Mouse (Mus musculus) stomach, postnatal 0 days (tissue): Measurements from ENCODE around the gene C2cd3. TPM values are rescaled to one million over a fixed set of nuclear protein-coding genes. Genes with fewer than 3 reads are reported as not detected.
A peak's percentile ranks its signal among the peaks of the same experiment; 100 is the strongest.

Experiments
- ATAC-seq: fragments of 200-750 bp; cut with Nextera tagmentation; 2 replicates; pipeline ENCODE4 v1.8.0; 2017; ENCODE audit not compliant: low FRiP score, low TSS enrichment
- DNase-seq: peaks from one replicate; pipeline ENCODE4 v3.0.0-alpha.2; 2016; ENCODE audit warnings: low spot score
- H3K27ac ChIP-seq: fragments of 300-500 bp; sonication (generic); replicated peaks from 2 replicates; pipeline ENCODE4 v1.5.1; 2014; ENCODE audit warnings: mild to moderate bottlenecking, control low read depth
- H3K27me3 ChIP-seq: fragments of 300-500 bp; sonication (generic); 2 replicates; pipeline ENCODE4 v1.6.1; 2014; ENCODE audit warnings: low read length; ENCODE audit not compliant: control insufficient read depth, insufficient read depth
- H3K36me3 ChIP-seq: fragments of 300-500 bp; sonication (generic); 2 replicates; pipeline ENCODE4 v1.6.1; 2014; ENCODE audit warnings: low read length, mixed read lengths; ENCODE audit not compliant: control insufficient read depth, insufficient read depth
- H3K4me1 ChIP-seq: fragments of 300-500 bp; sonication (generic); replicated peaks from 2 replicates; pipeline ENCODE4 v1.6.1; 2014; ENCODE audit warnings: antibody characterized with exemption; ENCODE audit not compliant: control insufficient read depth, insufficient read depth
- H3K4me2 ChIP-seq: fragments of 300-500 bp; sonication (generic); replicated peaks from 2 replicates; pipeline ENCODE4 v1.6.1; 2014; ENCODE audit warnings: low read depth, mild to moderate bottlenecking, control low read depth, moderate library complexity
- H3K4me3 ChIP-seq: fragments of 300-500 bp; sonication (generic); 2 replicates; pipeline ENCODE4 v1.5.1; 2014; ENCODE audit warnings: low read depth, low read length, control low read depth
- H3K9ac ChIP-seq: fragments of 300-500 bp; sonication (generic); 2 replicates; pipeline ENCODE4 v1.6.1; 2014; ENCODE audit warnings: mild to moderate bottlenecking, low read length, control low read depth, mixed read lengths
- H3K9me3 ChIP-seq: fragments of 300-500 bp; sonication (generic); 2 replicates; pipeline ENCODE4 v1.6.1; 2016; ENCODE audit warnings: low read length; ENCODE audit not compliant: control insufficient read depth
- CTCF ChIP-seq: IDR thresholded peaks from 2 replicates; pipeline ENCODE4 v1.5.1; 2016; ENCODE audit warnings: antibody characterized with exemption, low read depth, mild to moderate bottlenecking, moderate library complexity
- EP300 ChIP-seq: optimal IDR thresholded peaks from 2 replicates; pipeline ENCODE3; 2016; ENCODE audit warnings: antibody characterized with exemption
- WGBS: fragments of 180-500 bp; shearing (Covaris S2); extraction: QIAGEN DNeasy Blood & Tissue Kit; methylation state at CpG from one replicate; pipeline ENCODE4 v1.1.7; 2014; 5-methylcytosine and 5-hydroxymethylcytosine counted together
- polyA plus RNA-seq: library from polyadenylated mRNA; unstranded; fragments of >200 nt; fragmentation: Nextera tagmentation; extraction: Ambion mirVana; gene quantifications from 2 replicates; pipeline ENCODE4 v1.2.1, GENCODE M21; 2015

Gene C2cd3
- polyA plus RNA-seq, 1 experiment from 2014 or later = 5.6 TPM

DNA sequence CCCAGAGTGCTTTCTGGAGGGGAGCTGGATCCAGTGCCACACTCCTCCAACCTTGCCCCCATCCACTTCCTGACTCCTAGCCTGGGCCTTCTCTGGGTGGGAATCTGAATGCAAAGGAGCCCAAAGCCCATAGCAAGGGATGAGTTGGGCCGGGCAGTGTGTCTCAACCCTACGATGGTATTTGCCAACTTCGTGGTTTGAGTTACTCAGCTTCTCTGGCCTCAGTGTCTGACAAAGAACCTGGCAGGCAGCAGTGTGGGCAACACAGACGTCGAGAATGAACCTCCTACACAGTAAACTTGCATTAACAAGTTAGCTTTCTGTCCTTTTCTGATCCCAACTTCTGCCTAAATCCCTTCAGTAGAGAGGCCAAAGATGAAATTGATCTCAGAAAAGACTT lies 112.5 kb downstream of the C2cd3 start:
- H3K9ac ChIP-seq = no peak overlapping the region; the same call in 1 of the 2 replicates
- H3K4me2 ChIP-seq = no peak overlapping the region
- H3K4me1 ChIP-seq = no peaks in the 10 kb centered on the region
- no peak for ATAC-seq
- WGBS = 69% methylated on average over 5 of the region's 5 CpGs
- no peak overlapping the region for H3K4me3 ChIP-seq
- H3K27me3 ChIP-seq = no peaks in the 10 kb centered on the region
- no peaks in the 10 kb centered on the region for H3K9me3 ChIP-seq
- H3K27ac ChIP-seq = no peak overlapping the region
- no peak for TF ChIP-seq CTCF
- no peak for TF ChIP-seq EP300
- no peak for DNase-seq
- H3K36me3 ChIP-seq = no peaks in the 10 kb centered on the region

GRCm38 (mm10) chr7:100487301-100487700 lies 115.3 kb downstream of the C2cd3 start:
- no peaks in the 10 kb centered on the region for H3K36me3 ChIP-seq
- WGBS = 65% methylated on average over 2 of the region's 2 CpGs
- H3K27ac ChIP-seq = no peak overlapping the region
- no peak for ATAC-seq
- H3K4me2 ChIP-seq = no peak overlapping the region
- no peak overlapping the region for H3K4me3 ChIP-seq
- no peak for TF ChIP-seq CTCF
- TF ChIP-seq EP300 = no peak
- H3K27me3 ChIP-seq = no peaks in the 10 kb centered on the region
- no peaks in the 10 kb centered on the region for H3K4me1 ChIP-seq
- no peaks in the 10 kb centered on the region for H3K9me3 ChIP-seq
- no peak for DNase-seq
- H3K9ac ChIP-seq = no peak overlapping the region

- Histone ChIP-seq H3K27me3 (no peaks in the 10 kb centered on the region), H3K36me3 (no peaks in the 10 kb centered on the region), H3K4me2 (no peak overlapping the region), H3K4me3 (no peak overlapping the region), H3K27ac (peak overlapping the region; percentile 20; the same call in 1 of the 2 replicates), H3K9ac (no peak overlapping the region), H3K9me3 (no peaks in the 10 kb centered on the region), H3K4me1 (no peaks in the 10 kb centered on the region)
- no peak for TF ChIP-seq EP300
- TF ChIP-seq CTCF = no peak
- ATAC-seq (no peak), DNase-seq (no peak)
- 29% methylated on average over 10 of the region's 10 CpGs for WGBS
These were observed 116.5 kb downstream of the C2cd3 start for GRCm38 (mm10) chr7:100488474-100489048.

DNA sequence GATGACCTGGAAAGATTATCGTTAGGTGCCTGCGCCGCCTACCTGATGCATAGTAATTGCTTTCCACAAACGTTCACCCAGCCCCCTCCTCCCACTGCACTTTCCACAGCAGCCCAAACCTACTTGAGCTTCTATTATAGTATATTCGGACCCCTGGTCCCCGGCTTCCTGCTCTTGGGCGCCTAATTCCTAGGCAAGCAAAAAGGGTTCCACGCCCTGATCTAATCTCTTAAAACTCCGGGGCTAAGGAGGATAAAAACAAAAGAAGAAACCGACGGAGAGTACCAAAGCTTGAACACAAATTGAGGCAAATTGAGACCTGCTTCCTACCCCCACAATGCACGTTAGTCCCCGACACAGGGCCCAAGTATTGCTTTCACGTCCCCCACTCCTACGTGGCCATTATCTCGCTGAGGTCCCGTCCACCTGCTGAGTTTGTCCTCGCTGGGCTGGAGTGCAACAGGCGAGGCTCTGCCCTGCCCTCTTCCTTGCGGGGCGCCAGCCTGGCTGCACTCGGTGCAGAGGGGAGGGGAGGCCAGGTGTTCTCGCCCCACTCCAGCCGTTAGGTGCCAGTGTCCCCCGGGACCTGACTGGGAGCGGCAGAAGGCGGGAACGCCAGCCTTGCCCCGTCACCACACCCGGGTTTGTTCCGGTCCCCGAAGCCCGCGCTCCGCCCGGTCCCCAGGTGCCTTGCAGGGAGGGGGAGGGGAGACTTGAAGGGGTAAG lies 120.5 kb downstream of the C2cd3 start:
- 6% methylated on average over 35 of the region's 36 CpGs for WGBS
- peaks cover 7% of the 10 kb centered on the region for H3K4me1 ChIP-seq
- peak; percentile 92 for DNase-seq
- H3K27ac ChIP-seq = peak overlapping the region; percentile 88
- peak overlapping the region; percentile 78 for H3K4me2 ChIP-seq
- H3K36me3 ChIP-seq = peaks cover 10% of the 10 kb centered on the region; the same call in 1 of the 2 replicates
- H3K9me3 ChIP-seq = no peaks in the 10 kb centered on the region
- no peak for TF ChIP-seq EP300
- TF ChIP-seq CTCF = peak; percentile 22; the same call in 1 of the 2 replicates
- ATAC-seq = peak; percentile 80
- no peaks in the 10 kb centered on the region for H3K27me3 ChIP-seq
- peak overlapping the region; percentile 72 for H3K9ac ChIP-seq
- peak overlapping the region; percentile 55 for H3K4me3 ChIP-seq

DNA sequence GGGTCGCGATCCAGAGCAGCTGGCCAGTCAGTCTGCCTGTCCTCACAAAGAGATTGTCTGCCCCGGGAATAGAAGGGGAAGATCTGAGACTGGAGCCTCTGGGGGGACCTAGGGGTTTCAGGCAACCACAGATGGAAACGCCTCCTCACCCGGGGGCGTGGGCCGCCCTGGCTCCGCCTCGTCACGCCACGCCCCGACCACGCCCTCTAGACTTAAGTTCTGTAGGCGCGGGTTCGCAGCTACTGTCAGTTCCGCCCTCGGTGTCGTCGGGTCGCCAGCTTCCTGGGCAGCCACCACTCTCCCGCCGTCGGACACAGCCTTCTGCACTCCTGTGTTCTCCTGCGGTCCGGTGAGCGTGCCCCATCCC lies 121.1 kb downstream of the C2cd3 start, which contains the start of gene Ucp2:
Gene Ucp2, plus strand, starts transcription at position 221 of the 367 bp plus-strand sequence.
- DNase-seq (peak; percentile 95), ATAC-seq (peak; percentile 73)
- 2% methylated on average over 25 of the region's 27 CpGs for WGBS
- Histone ChIP-seq H3K4me2 (peak within 1 kb of the TSS; percentile 78), H3K27ac (peak within 1 kb of the TSS; percentile 88), H3K9me3 (no peaks in the 10 kb centered on the region), H3K4me1 (peaks cover 7% of the 10 kb centered on the region), H3K27me3 (no peaks in the 10 kb centered on the region), H3K9ac (peak within 1 kb of the TSS; percentile 72), H3K36me3 (peaks cover 10% of the 10 kb centered on the region; the same call in 1 of the 2 replicates), H3K4me3 (peak within 1 kb of the TSS; percentile 55)
- TF ChIP-seq EP300 (no peak), CTCF (no peak)
